Mouse (Mus musculus) brain, embryonic 14.5 days (tissue): ENCODE results near the gene Slc35b1.
"Not testable (repeated sequence)": the region's sequence is repeated elsewhere in the genome, so short reads cannot be mapped to it uniquely, and the experiment has no call there.

ENCODE experiments used
- CTCF ChIP-seq: fragments of 200-500 bp; IDR thresholded peaks from 2 replicates; pipeline ENCODE4 v1.5.1; 2012; ENCODE audit warnings: inconsistent platforms, mild to moderate bottlenecking, moderate library complexity, borderline replicate concordance; ENCODE audit not compliant: insufficient read depth, insufficient read length; ENCODE audit errors: extremely low read depth
- POLR2A ChIP-seq: fragments of 200-500 bp; IDR thresholded peaks from 2 replicates; pipeline ENCODE4 v1.6.1; 2012; ENCODE audit warnings: mild to moderate bottlenecking, inconsistent platforms, borderline replicate concordance; ENCODE audit not compliant: poor library complexity, insufficient read depth, insufficient read length, severe bottlenecking; ENCODE audit errors: extremely low read depth

DNA sequence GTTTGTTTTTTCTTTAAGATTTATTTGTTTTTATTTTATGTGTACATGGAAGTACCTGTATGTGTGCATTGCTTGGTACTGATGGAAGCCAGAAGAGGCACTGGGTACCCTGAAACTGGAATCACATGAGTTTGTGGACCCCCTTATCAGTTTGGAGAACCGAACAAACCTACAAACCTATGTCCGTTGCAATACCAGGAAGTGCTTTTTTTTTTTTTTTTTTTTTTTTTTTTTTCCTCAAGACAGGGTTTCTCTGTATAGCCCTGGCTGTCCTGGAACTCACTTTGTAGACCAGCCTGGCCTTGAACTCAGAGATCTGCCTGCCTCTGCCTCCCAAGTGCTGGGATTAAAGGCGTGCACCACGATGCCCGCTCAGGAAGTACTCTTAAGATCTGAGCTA, 21.9 kb downstream of the Slc35b1 start:
- TF ChIP-seq CTCF, POLR2A: not testable (repeated sequence)
